Mouse (Mus musculus): Measurements from ENCODE around the gene Tmem220. TPM values are rescaled to one million over a fixed set of nuclear protein-coding genes. Genes with fewer than 3 reads are reported as not detected.

Gene Tmem220
- polyA plus RNA-seq (2021), result 6.6 TPM

GRCm38 (mm10) chr11:67024867-67025477 lies at the start of gene Tmem220:
TSS of gene Tmem220 (plus strand) at chr11:67025154.
- ChIA-PET POLR2A (no interaction called here), CTCF (interaction anchor here (0.6 to 2.9 kb wide), 9 partner anchors 17 to 919 kb away, joined by 3 to 20 read pairs (median 4); no protein-coding TSS in a partner anchor)
- peak; percentile 62 for DNase-seq (ENCODE audit: low read depth, low spot score)
- TF ChIP-seq CTCF (IDR thresholded peaks at IDR 0.05), result peak; percentile 79
- ATAC-seq, result peak; percentile 99
- in situ Hi-C loops (cut with MboI; ENCODE audit: low pct_unique_long_range_greater_than_20kb), result loop anchor here (5.0 kb wide), 1 partner anchor 57 kb away; no protein-coding TSS in a partner anchor
- H3K27me3 ChIP-seq, result no peaks in the 10 kb centered on the region

GRCm38 (mm10) chr11:66975606-66976330 lies 49.2 kb upstream of the Tmem220 start:
- ATAC-seq (no peak), DNase-seq (ENCODE audit: low read depth, low spot score) (no peak)
- CTCF ChIA-PET, result interaction anchor here (0.7 to 1.7 kb wide), 2 partner anchors 9 to 69 kb away, joined by 3 to 4 read pairs; no protein-coding TSS in a partner anchor
- in situ Hi-C loops (cut with MboI; ENCODE audit: low pct_unique_long_range_greater_than_20kb), result no loop called here
- peaks cover 28% of the 10 kb centered on the region for H3K27me3 ChIP-seq
- POLR2A ChIA-PET, result no interaction called here
- no peak for TF ChIP-seq CTCF (IDR thresholded peaks at IDR 0.05)

GRCm38 (mm10) chr11:66981336-66982115 lies 43.4 kb upstream of the Tmem220 start:
- in situ Hi-C loops (cut with MboI; ENCODE audit: low pct_unique_long_range_greater_than_20kb), result loop anchor here (5.0 kb wide), 1 partner anchor 59 kb away; no protein-coding TSS in a partner anchor
- TF ChIP-seq CTCF (IDR thresholded peaks at IDR 0.05), result no peak
- POLR2A ChIA-PET, result no interaction called here
- H3K27me3 ChIP-seq, result peaks cover 47% of the 10 kb centered on the region
- ATAC-seq (no peak), DNase-seq (ENCODE audit: low read depth, low spot score) (no peak)
- CTCF ChIA-PET, result interaction anchor here (0.8 kb wide), 1 partner anchor 82 kb away, joined by 3 read pairs; no protein-coding TSS in a partner anchor

GRCm38 (mm10) chr11:66982794-66983193 lies 42.2 kb upstream of the Tmem220 start:
- peak; percentile 42 for TF ChIP-seq CTCF (IDR thresholded peaks at IDR 0.05)
- in situ Hi-C loops (cut with MboI; ENCODE audit: low pct_unique_long_range_greater_than_20kb), result loop anchor here (5.0 kb wide), 1 partner anchor 60 kb away; no protein-coding TSS in a partner anchor
- ATAC-seq (peak; percentile 60), DNase-seq (ENCODE audit: low read depth, low spot score) (no peak)
- ChIA-PET CTCF (no interaction called here), POLR2A (no interaction called here)
- H3K27me3 ChIP-seq, result peaks cover 47% of the 10 kb centered on the region

GRCm38 (mm10) chr11:66983422-66984164 lies 41.4 kb upstream of the Tmem220 start:
- in situ Hi-C loops (cut with MboI; ENCODE audit: low pct_unique_long_range_greater_than_20kb), result loop anchor here (5.0 kb wide), 1 partner anchor 61 kb away; no protein-coding TSS in a partner anchor
- ChIA-PET POLR2A (no interaction called here), CTCF (interaction anchor here (1.7 kb wide), 1 partner anchor 69 kb away, joined by 3 read pairs; no protein-coding TSS in a partner anchor)
- ATAC-seq, result no peak
- H3K27me3 ChIP-seq, result peaks cover 46% of the 10 kb centered on the region
- no peak for DNase-seq (ENCODE audit: low read depth, low spot score)
- no peak for TF ChIP-seq CTCF (IDR thresholded peaks at IDR 0.05)

- CTCF ChIA-PET, result interaction anchor here (0.6 to 1.7 kb wide), 9 partner anchors 9 to 126 kb away, joined by 3 to 4 read pairs (median 3); no protein-coding TSS in a partner anchor
- H3K27me3 ChIP-seq, result peaks cover 48% of the 10 kb centered on the region
- DNase-seq (ENCODE audit: low read depth, low spot score) (no peak), ATAC-seq (peak; percentile 76)
- POLR2A ChIA-PET, result no interaction called here
- peak; percentile 85 for TF ChIP-seq CTCF (IDR thresholded peaks at IDR 0.05)
- in situ Hi-C loops (cut with MboI; ENCODE audit: low pct_unique_long_range_greater_than_20kb), result loop anchor here (5.0 kb wide), 1 partner anchor 62 kb away; no protein-coding TSS in a partner anchor
Observed at GRCm38 (mm10) chr11:66984165-66985135, 40.5 kb upstream of the Tmem220 start.

- ChIA-PET CTCF (interaction anchor here (0.8 to 1.7 kb wide), 8 partner anchors 10 to 125 kb away, joined by 3 to 4 read pairs (median 3); no protein-coding TSS in a partner anchor), POLR2A (no interaction called here)
- no peak for TF ChIP-seq CTCF (IDR thresholded peaks at IDR 0.05)
- peak; percentile 59 for ATAC-seq
- H3K27me3 ChIP-seq, result peaks cover 47% of the 10 kb centered on the region
- DNase-seq (ENCODE audit: low read depth, low spot score), result no peak
- in situ Hi-C loops (cut with MboI; ENCODE audit: low pct_unique_long_range_greater_than_20kb), result no loop called here
Observed at GRCm38 (mm10) chr11:66985136-66985702, 39.7 kb upstream of the Tmem220 start.

- POLR2A ChIA-PET, result no interaction called here
- ATAC-seq, result no peak
- in situ Hi-C loops (cut with MboI; ENCODE audit: low pct_unique_long_range_greater_than_20kb), result no loop called here
Observed at GRCm38 (mm10) chr11:66992150-66992549, 32.8 kb upstream of the Tmem220 start.

More at GRCm38 (mm10) chr11:66992150-66992549, 32.8 kb upstream of the Tmem220 start:
- no peak for TF ChIP-seq CTCF (IDR thresholded peaks at IDR 0.05)
- peaks cover 24% of the 10 kb centered on the region for H3K27me3 ChIP-seq
- CTCF ChIA-PET, result interaction anchor here (0.6 kb wide), 1 partner anchor 119 kb away, joined by 3 read pairs; no protein-coding TSS in a partner anchor
- DNase-seq (ENCODE audit: low read depth, low spot score), result no peak

All from Patski (cell line).